Mouse (Mus musculus) gastrocnemius, postnatal 36 days (tissue): ENCODE data around the gene Ankrd12. TPM values are rescaled to one million over a fixed set of nuclear protein-coding genes. Genes with fewer than 3 reads are reported as not detected.
"Not testable (repeated sequence)": the region's sequence is repeated elsewhere in the genome, so short reads cannot be mapped to it uniquely, and the experiment has no call there.

Source experiments
- DNase-seq, 2 experiments: peaks; one replicate each; pipeline ENCODE4 v3.0.0; 2022
- intact Hi-C: fragments of 180-260 bp; cut with DNase I; formaldehyde crosslinking; loops from one replicate; pipeline ENCODE4 v1.15.1; 2025
- total RNA-seq, 2 experiments: library from RNA; stranded (reverse); gene quantifications; 2 replicates each; pipeline ENCODE4 v1.2.3; 2021

The Ankrd12 gene
- total RNA-seq, 2 experiments from 2014 or later = 10.2 to 14.6 TPM

DNA sequence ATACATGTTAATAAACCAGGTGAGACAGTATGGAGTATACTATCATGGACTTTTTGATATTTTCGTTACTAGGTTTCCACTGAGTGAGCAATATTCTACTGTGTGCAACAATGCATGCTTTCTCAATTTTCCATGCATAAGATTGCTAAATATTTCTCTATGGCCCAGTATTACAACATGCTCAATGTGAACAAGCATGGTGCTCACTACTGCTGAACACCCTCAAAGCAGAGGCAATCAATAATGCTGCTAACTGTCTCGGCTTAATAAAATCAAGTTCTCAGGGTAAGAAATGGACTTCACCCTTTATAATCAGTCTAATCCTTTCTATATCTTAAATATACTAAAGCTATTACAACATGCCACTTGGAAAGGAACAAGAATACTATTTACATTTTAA, 69.4 kb downstream of the Ankrd12 start:
- intact Hi-C loops = no loop called here

DNA sequence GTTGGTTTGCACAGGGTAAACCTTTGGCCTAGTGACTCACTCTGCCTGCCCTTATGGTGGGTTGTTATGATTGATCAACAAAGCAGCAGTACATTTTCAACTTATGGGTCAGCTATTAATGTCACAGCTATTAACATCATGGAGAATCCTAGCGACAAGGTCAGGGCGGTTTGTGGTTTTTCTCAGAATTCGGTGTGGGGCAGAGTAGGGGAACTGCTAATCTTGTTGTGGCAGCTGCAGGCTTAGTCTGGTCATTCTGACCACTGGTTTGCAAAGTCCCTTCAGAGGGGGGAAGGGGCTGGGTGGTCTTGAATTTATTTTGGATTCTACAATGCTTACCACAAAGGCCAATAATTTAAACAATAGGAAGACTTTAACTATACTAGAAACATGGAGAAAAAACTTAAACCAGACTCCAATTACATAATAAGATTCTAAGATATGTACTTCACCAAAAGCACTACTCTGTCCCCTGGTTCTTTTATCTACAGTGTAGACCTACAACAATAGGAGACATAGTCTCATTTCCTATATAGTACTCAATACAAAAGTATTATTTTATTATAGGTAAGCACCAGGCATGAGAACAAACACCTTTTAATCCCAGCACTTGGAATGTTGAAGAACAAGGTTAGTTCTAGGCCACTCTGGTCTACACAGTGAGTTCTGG, 88.6 kb downstream of the Ankrd12 start:
- DNase-seq = no peak
- intact Hi-C loops = loop anchor here (5.0 kb wide), 1 partner anchor 189 kb away; no protein-coding TSS in a partner anchor

More for the DNA sequence above, 69.4 kb downstream of the Ankrd12 start:
- DNase-seq = no peak

GRCm38 (mm10) chr17:65976720-65977119, 100.2 kb downstream of the Ankrd12 start:
- DNase-seq, intact Hi-C loops: not testable (repeated sequence)

DNA sequence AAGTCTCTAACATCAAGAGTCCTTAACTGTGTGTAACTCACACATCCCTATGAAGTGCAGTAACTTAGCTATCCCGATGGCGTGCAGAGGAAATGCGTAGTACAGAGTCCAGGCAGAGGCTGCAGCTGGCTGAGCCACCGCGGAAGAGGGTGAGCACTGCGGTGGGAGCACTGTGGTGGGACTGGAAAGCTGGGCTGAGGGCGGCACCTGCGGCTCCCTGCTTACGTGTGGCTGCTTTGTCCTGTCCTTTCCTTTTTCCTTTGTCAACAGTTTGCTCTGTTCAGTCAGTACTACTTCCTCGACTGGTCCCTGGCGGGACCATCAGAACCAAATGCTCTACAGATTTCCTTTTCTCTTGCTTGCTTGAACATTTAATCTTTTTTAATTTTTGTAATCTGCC, 109.1 kb downstream of the Ankrd12 start:
- intact Hi-C loops = no loop called here
- DNase-seq = no peak

GRCm38 (mm10) chr17:65962263-65962662, 114.6 kb downstream of the Ankrd12 start:
- DNase-seq = no peak
- intact Hi-C loops = no loop called here

- intact Hi-C loops = no loop called here
- no peak for DNase-seq
Measured at GRCm38 (mm10) chr17:65961606-65962136, 115.2 kb downstream of the Ankrd12 start.

- DNase-seq = no peak
- intact Hi-C loops = no loop called here
Measured at GRCm38 (mm10) chr17:65959011-65959410, 117.9 kb downstream of the Ankrd12 start.

DNA sequence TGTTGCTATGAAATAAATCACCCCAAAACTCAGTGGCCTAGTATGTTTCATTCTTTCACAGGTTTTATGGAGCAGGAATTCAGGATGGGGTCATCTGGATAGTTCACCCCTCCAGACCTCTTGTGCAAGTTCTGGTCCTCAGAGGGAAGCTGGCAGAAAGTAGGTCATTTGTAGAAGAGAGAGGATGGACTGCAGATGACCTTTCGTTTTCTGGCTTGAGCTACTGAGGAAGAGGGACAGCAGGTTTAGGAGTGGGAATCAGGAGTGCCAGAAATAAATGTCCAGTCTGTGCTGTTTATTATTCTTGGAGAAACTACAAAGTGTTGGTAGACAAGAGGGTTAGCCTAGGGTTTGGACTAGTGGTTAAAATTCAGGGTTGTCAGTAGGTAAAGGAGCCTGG, 118.5 kb downstream of the Ankrd12 start:
- DNase-seq = no peak
- intact Hi-C loops = no loop called here

DNA sequence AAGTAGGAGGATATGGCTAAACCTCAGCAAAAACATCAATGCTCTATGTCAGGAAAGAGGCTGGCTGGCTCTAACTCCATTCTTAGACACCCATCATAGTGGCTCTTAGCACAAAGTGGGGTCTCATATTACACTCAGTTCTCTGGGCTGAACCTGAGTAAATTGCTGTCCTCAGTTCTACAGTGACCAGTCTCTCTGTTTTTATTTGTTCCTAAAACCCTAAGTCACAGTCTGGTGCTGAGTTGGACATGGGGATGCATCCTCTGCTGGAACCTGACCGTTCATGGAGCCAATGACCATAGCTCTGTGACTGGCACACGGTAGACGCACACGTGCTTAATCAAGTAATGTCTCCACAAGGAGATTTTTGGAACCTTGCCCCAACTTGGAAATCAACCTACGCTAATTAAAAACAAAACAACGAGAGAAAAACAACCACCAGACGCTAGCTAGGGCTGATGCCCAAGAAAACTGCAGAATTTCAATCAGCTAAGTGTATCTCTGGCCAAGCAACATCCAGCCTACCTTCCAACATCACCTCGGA, 119.0 kb downstream of the Ankrd12 start:
- no peak for DNase-seq
- intact Hi-C loops = no loop called here

DNA sequence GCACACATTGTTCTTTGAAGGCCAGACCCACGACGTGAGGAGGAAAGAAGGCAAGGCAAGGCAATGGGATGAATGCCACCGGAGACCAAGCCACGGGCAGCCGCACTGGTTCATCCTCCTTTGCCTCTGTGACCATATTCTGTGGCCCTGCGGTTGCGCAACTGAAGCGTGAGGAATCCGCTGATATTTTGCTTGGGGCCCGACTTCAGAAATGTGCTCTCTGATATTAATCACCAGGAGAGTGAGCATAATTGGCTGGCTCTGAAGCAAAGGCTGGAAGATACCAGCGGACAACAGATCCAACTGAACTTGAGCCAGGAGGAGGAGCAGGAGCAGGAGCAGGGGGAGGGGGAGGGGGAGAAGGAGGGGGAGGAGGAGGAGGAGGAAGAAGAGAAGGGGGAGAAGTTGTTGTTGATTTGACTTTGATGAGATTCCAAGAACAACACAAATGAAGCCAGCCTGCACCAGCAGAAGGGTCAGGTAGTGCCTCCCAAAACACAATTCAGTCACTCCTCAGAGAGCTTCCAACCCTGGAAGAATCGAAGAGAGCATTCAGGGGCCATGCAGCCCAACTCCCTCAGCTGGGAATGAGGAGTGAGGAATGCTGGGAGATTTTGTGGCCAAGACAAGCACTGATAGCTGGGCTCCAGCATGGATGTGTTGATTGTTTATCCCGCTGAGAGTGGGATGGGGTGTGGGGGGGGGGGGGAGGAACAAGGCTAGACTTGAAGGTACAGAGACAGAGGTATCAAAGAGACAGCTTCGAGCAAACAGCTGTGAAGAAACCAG, 119.7 kb downstream of the Ankrd12 start:
- DNase-seq = peak in 1 of 2 experiments; percentile 26
- intact Hi-C loops = no loop called here

DNA sequence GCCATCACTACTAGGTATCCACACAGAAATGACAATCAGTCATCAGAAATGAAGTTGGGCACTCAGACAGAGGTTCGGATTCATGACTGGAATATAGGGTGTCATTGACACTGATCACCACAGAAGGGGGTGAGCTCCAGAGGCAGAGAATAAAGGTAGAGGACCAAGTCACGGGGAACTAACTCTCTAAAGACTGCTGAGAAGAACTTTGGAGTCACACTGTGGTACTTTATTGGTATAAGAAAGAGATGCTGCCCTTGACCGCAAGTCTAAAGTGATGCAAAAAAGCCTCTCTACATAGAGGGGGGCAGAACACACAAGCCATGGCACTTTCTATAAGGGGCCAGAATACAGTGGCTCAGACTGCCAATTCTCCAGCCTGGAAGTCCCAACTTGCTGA, 120.7 kb downstream of the Ankrd12 start:
- no peak for DNase-seq
- intact Hi-C loops = no loop called here

DNA sequence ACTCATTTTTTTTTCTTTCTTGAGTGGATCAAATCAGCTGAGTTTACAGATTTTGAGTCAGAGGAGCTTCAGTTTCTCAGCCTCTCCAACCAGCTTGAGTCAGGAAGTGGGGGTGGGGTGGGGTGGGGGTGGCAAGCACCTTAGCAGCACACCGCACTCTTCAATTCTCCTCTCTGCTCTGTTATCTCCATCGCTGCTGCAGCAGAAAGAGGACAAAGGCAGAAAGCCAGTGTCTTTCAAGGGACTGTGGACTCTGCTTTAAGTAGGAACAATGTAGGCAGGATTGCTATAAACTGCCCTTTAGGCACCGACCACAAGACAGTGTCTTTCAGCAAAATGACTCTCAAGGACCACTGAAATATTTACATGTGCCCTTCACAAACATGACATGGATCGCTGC, 122.9 kb downstream of the Ankrd12 start:
- DNase-seq = no peak
- intact Hi-C loops = loop anchor here (2.0 to 5.0 kb wide), 2 partner anchors 59 to 72 kb away; no protein-coding TSS in a partner anchor

- intact Hi-C loops = loop anchor here (5.0 kb wide), 1 partner anchor 70 kb away; no protein-coding TSS in a partner anchor
- DNase-seq = no peak
Measured at GRCm38 (mm10) chr17:65952083-65952482, 124.8 kb downstream of the Ankrd12 start.

DNA sequence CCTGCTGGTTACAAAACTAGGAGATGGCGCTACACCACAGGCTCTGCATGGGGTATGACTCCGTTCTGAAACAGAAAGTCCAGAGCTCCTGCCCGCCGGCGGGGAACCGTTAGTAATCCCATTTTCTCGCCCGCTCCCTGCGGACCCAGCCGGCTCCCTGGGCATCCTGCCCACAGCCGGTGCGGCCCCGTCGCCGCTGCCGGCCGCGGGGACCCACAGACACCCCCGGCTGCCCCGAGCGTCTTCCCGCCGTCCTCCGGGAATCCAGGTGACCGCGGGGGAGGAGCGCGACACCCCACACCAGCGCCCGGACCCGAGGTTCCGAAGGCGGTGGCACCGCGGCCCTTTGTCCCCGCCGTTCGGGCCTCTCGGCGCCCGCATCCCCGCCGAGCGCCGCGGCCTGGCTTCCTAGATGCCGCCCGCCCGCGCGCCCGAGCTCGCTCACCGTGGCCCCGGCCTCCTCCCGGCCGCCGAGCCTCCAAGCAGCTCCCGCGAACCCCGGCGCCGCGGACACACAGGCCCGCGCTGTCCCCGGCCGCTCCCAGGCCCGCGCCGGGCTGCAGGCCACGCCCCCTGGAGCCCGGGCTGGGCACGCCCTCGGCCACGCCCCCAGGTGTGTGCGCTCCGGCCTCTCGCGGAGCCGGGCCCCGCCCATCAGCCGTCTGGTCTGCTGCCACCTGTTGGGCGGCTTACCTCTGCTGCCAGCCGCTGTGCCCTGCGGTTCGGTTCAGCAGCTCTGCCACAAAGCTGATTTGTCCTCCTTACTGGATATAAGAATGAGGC, 126.1 kb downstream of the Ankrd12 start, which contains the start of gene Twsg1:
Gene Twsg1 (minus strand): TSS at position 605 of the 783 bp plus-strand sequence.
- intact Hi-C loops = loop anchor here (5.0 kb wide), 1 partner anchor 69 kb away; no protein-coding TSS in a partner anchor
- peak; percentile 91 to 92 for DNase-seq

DNA sequence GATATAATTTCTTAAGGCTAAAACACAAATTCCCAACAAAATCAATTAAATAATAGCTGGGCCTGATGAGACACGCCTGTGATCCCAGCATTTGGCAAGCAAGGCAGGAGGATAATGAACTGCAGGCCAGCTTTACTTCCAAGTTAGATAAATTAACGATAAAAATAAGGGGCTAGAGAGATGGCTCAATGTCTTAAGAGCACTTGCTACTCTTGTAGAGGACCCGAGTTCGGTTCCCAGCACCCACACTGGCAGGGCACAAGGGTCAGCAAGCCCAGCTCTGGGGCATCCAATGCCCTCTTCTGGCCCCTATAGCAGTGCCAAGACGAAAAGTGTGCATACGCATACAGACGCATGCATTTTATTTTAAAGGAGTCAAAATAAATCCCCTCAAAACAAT, 126.7 kb downstream of the Ankrd12 start:
- no peak for DNase-seq
- intact Hi-C loops = loop anchor here (5.0 kb wide), 1 partner anchor 68 kb away; no protein-coding TSS in a partner anchor

DNA sequence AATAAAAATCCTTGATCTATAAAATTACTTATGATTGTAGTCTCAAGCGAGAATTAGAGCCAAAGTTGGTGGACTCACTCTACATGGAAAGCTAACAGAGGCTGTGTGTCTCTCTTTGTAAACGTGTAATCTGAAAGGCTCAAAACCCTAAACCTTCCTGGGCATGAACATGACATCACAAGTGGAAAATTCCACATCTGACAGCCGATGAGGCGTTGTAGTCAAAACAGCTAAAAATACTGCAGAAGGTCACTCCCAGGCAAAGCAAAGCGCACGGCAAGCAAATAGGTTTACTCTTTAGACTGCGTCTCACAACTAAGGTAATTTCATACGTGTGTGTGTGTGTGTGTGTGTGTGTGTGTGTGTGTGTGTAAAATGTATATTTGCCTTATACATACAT, 129.6 kb downstream of the Ankrd12 start:
- intact Hi-C loops = no loop called here
- DNase-seq = no peak

DNA sequence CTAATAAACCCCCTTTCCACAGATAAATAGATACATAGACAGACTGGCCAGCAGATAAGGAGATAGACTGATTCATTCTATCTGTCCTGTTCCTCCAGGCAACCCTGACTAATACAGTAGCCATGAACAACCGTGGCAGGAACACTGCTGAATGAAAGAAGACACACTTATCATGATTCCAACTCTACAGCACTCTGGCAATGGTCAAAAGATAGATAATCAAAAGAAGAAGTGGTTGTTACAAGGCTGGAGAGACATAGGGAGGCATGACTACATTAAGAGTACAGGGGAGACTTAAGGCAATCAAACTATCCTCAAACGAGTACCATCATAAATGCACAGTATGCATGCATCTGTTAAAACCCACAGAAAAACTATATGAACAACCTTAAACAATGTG, 131.5 kb downstream of the Ankrd12 start:
- intact Hi-C loops = no loop called here
- no peak for DNase-seq

- intact Hi-C loops = no loop called here
- DNase-seq = no peak
Measured at GRCm38 (mm10) chr17:65942394-65942793, 134.5 kb downstream of the Ankrd12 start.

DNA sequence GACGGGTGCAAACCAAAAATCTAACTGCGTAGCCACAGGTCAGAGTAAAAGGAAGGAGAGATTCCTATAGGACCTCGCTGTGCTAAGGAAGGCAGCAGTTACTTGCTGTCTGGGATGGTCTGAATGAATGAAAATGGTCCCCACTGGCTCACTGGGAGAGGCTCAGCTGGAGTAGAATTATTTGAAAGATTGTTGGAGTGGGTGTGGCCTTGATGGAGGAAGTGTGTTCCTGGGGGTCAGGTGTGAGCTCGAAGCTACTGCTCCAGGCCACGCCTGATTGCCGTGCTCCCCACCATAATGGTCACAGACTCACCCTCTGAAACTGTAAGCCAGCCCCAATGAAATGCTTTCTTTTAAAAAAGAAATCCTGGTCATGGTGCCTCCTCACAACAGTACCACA, 135.6 kb downstream of the Ankrd12 start:
- DNase-seq = no peak
- intact Hi-C loops = no loop called here

DNA sequence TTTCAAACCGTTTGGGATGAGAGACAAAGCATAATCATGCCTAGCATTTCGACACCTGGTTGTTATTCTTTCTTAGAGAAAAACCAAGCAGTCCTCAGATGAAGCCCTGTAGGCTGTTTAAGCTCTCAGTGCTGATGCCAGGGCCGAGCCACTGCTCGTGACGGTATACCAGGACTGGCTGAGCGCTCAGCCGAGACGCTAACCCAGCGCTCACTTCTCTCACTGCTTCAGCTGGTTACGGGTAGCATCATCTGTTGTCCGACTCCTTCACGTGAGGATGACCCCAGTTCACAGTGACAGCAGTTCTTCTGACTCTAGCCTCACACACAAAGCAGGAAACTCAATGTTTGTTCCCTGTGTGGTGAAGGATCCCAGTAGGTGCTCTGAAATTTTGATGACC, 136.7 kb downstream of the Ankrd12 start:
- intact Hi-C loops = no loop called here

More for the DNA sequence above, 136.7 kb downstream of the Ankrd12 start:
- DNase-seq = no peak
